11 mouse cellular contexts compared by ENCODE assay signal in the genomic region with DNA sequence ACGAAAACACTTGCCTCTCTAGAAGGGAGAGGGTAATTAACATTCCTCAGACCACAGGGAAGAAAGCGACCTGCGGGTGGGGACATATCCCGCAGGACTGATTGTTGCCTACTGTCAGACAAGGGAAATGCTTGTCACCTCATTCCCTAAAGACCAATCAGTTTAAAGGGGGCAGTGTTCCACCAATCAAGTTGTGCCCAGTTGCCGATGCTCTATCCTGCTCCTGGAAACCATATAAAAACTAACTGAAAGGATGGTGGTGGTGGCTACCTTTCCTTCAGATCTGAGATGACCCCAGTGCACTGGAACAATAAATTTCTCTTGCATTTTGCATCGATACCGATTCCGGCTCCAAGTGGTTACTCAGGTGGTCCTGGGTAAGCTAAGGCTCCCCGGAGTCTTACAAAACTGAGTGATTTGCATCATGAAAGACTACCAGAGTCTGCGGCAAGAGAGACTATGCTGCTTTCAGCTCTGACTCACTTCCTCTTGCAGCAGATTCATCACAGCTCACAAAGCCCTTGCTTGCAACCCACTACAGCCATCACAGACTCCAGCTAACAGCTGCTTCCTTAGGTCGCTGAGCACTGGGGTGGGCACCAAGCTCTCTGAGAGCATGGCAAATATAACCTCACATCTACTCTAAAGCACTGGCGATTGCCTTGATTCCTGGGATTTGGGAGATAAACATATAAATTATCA.
DNase-seq lines count a peak whose midpoint lies in the region; ATAC-seq and TF ChIP-seq lines count a peak whose summit lies in the region.
"Had no signal": no experiment of that assay in that cellular context is flagged by ENCODE, and none has a peak within 500 bp of the region (broad histone marks: within the 10 kb centered on the region; RNA-seq: fewer than 3 reads in every experiment).

No protein-coding gene starts in this region.

- intact Hi-C loops in left cerebral cortex, postnatal 4 days (cut with DNase I), result no loop called here

- no peak for TF ChIP-seq EP300 in heart, postnatal 0 days (IDR thresholded peaks at IDR 0.05; ENCODE audit: low read depth)

- no peak for DNase-seq in heart, postnatal 0 days (ENCODE audit: low spot score)
- DNase-seq in heart, adult 9 months (ENCODE audit: low spot score in 2 of 2), result no peak
- peak; percentile 26 for DNase-seq in 416B (ENCODE audit: low read depth)
- peak; percentile 57 for DNase-seq in brain, adult 2 months (ENCODE audit: low read depth, low spot score)
- no peak for DNase-seq in left cerebral cortex, adult 9 months (ENCODE audit: low spot score in 2 of 2)
- DNase-seq in left cerebral cortex, postnatal 4 days, result no peak
- DNase-seq: gastrocnemius, postnatal 10 days had no signal

- no peaks in the 10 kb centered on the region for H3K27me3 ChIP-seq in heart, postnatal 0 days (ENCODE audit: control insufficient read depth, insufficient read depth, low read length)
- no peaks in the 10 kb centered on the region for H3K27me3 ChIP-seq in kidney, embryonic 15.5 days
- no peaks in the 10 kb centered on the region for H3K27me3 ChIP-seq in forebrain, embryonic 15.5 days
- H3K27me3 ChIP-seq: stomach, embryonic 15.5 days had no signal

- TF ChIP-seq CTCF in heart, postnatal 0 days (IDR thresholded peaks at IDR 0.05; ENCODE audit: low read depth), result 0 out of 2 replicates have a peak, but pooled peaks have one; percentile 11

- no peaks in the 10 kb centered on the region for H3K4me1 ChIP-seq in heart, postnatal 0 days (ENCODE audit: control insufficient read depth, insufficient read depth)
- H3K4me1 ChIP-seq in kidney, embryonic 15.5 days, result no peaks in the 10 kb centered on the region
- no peaks in the 10 kb centered on the region for H3K4me1 ChIP-seq in forebrain, embryonic 15.5 days
- H3K4me1 ChIP-seq: stomach, embryonic 15.5 days had no signal

- H3K27ac ChIP-seq in heart, postnatal 0 days (ENCODE audit: low read depth), result no peak overlapping the region
- no peak overlapping the region for H3K27ac ChIP-seq in kidney, embryonic 15.5 days
- no peak overlapping the region for H3K27ac ChIP-seq in forebrain, embryonic 15.5 days (replicated peaks)
- H3K27ac ChIP-seq: layer of hippocampus, adult 2 months; stomach, embryonic 15.5 days had no signal

- no peaks in the 10 kb centered on the region for H3K36me3 ChIP-seq in heart, postnatal 0 days (replicated peaks; ENCODE audit: control insufficient read depth, insufficient read depth, low read length)
- no peaks in the 10 kb centered on the region for H3K36me3 ChIP-seq in kidney, embryonic 15.5 days
- H3K36me3 ChIP-seq in forebrain, embryonic 15.5 days, result no peaks in the 10 kb centered on the region
- H3K36me3 ChIP-seq: stomach, embryonic 15.5 days had no signal

- peak overlapping the region; percentile 12; the same call in 1 of the 2 replicates for H3K4me2 ChIP-seq in heart, postnatal 0 days (ENCODE audit: low read depth, low read length)
- H3K4me2 ChIP-seq in kidney, embryonic 15.5 days, result peak overlapping the region; percentile 23
- H3K4me2 ChIP-seq in forebrain, embryonic 15.5 days (replicated peaks), result no peak overlapping the region
- H3K4me2 ChIP-seq: stomach, embryonic 15.5 days had no signal

- no peak overlapping the region for H3K4me3 ChIP-seq in heart, postnatal 0 days (ENCODE audit: low read depth, low read length)
- no peak overlapping the region for H3K4me3 ChIP-seq in kidney, embryonic 15.5 days (replicated peaks)
- no peak overlapping the region for H3K4me3 ChIP-seq in forebrain, embryonic 15.5 days
- H3K4me3 ChIP-seq: layer of hippocampus, adult 2 months; stomach, embryonic 15.5 days had no signal

- H3K9ac ChIP-seq in heart, postnatal 0 days (replicated peaks; ENCODE audit: low read depth, low read length), result no peak overlapping the region
- no peak overlapping the region for H3K9ac ChIP-seq in kidney, embryonic 15.5 days
- H3K9ac ChIP-seq in forebrain, embryonic 15.5 days (replicated peaks), result no peak overlapping the region
- H3K9ac ChIP-seq: stomach, embryonic 15.5 days had no signal

- ATAC-seq in heart, postnatal 0 days (ENCODE audit: insufficient read depth, low read depth), result no peak
- 0 out of 2 replicates have a peak, but pooled peaks have one; percentile 22 for ATAC-seq in kidney, embryonic 15.5 days (replicated peaks; ENCODE audit: low FRiP score)
- ATAC-seq in forebrain, embryonic 15.5 days (replicated peaks), result no peak

- H3K9me3 ChIP-seq in heart, postnatal 0 days (replicated peaks; ENCODE audit: control insufficient read depth, low read length), result no peaks in the 10 kb centered on the region
- no peaks in the 10 kb centered on the region for H3K9me3 ChIP-seq in kidney, embryonic 15.5 days (replicated peaks)
- H3K9me3 ChIP-seq in forebrain, embryonic 15.5 days, result no peaks in the 10 kb centered on the region
- H3K9me3 ChIP-seq: stomach, embryonic 15.5 days had no signal

- 57% methylated on average over 12 of the region's 12 CpGs for WGBS in heart, postnatal 0 days
- 55% methylated on average over 12 of the region's 12 CpGs for WGBS in kidney, embryonic 15.5 days
- 79% methylated on average over 12 of the region's 12 CpGs for WGBS in forebrain, embryonic 15.5 days

Comparison
In these comparisons a context has a peak if more than half of its experiments do, and no peak if none do; other contexts are left out.
1. DNase-seq: peak in 416B (single experiment) and brain, adult 2 months (single experiment); none in heart, postnatal 0 days (single experiment), heart, adult 9 months (0 of 2), left cerebral cortex, adult 9 months (0 of 2) and left cerebral cortex, postnatal 4 days (single experiment).